Mouse (Mus musculus) mouse trophoblast stem cell (cell line): Measurements from ENCODE around the gene Gm7534.
"Not testable (repeated sequence)": the region's sequence is repeated elsewhere in the genome, so short reads cannot be mapped to it uniquely, and the experiment has no call there.

Experiments
- in situ Hi-C, 2 experiments: fragments of 300-500 bp; cut with MseI, MboI; formaldehyde crosslinking; loops; 2 replicates in 1 of 2; 3 replicates in 1 of 2; pipeline ENCODE4 v1.15.1; 2025

Gene Gm7534

GRCm38 (mm10) chr4:134144297-134144696 is 58.5 kb downstream of the Gm7534 start:
- in situ Hi-C loops = not testable (repeated sequence)
